Mouse (Mus musculus): ENCODE data around the gene Sh3d19. TPM values are rescaled to one million over a fixed set of nuclear protein-coding genes. Genes with fewer than 3 reads are reported as not detected.

Gene Sh3d19
- polyA plus RNA-seq, 1 experiment from 2014 or later, result 4.6 TPM

DNA sequence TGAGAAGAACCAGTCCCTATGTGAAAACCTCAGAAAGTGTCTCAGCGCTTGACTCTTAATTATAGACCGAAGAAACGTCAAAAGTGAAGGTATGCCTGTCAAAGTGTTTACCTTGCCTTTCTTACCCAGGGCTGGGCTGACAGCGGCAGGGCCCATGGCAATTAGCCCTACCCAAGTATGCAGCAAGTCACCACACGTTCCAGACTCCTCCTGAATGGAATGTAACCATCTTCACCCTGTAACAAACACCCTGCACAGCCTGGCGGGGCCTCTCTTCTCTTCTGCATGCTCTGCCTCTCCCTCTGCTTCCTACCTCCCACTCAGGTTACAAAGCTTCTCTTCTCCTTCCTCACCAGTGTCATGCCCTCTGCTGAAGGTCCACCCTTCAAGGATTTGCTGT lies 39.0 kb upstream of the Sh3d19 start:
- no peak overlapping the region for H3K9ac ChIP-seq (ENCODE audit: low read length)
- H3K4me2 ChIP-seq (ENCODE audit: low read length), result no peak overlapping the region
- H3K36me3 ChIP-seq (ENCODE audit: control insufficient read depth, insufficient read depth, low read length), result no peaks in the 10 kb centered on the region
- DNase-seq (ENCODE audit: low spot score), result no peak
- H3K9me3 ChIP-seq (replicated peaks; ENCODE audit: control insufficient read depth, low read length), result no peaks in the 10 kb centered on the region
- 79% methylated on average over 6 of the region's 6 CpGs for WGBS
- no peak for ATAC-seq
- H3K4me3 ChIP-seq (ENCODE audit: low read depth, low read length), result no peak overlapping the region
- H3K27ac ChIP-seq (ENCODE audit: low read depth, low read length), result no peak overlapping the region
- no peaks in the 10 kb centered on the region for H3K27me3 ChIP-seq (replicated peaks; ENCODE audit: control insufficient read depth, insufficient read depth, low read length)
- H3K4me1 ChIP-seq (ENCODE audit: control insufficient read depth, insufficient read depth, low read length), result peaks cover 3% of the 10 kb centered on the region; the same call in 1 of the 2 replicates

GRCm38 (mm10) chr3:85933586-85933985 lies 37.3 kb upstream of the Sh3d19 start:
- no peak overlapping the region for H3K9ac ChIP-seq (ENCODE audit: low read length)
- H3K4me1 ChIP-seq (ENCODE audit: control insufficient read depth, insufficient read depth, low read length), result no peaks in the 10 kb centered on the region
- WGBS, result 89% methylated on average over 5 of the region's 5 CpGs
- no peaks in the 10 kb centered on the region for H3K9me3 ChIP-seq (replicated peaks; ENCODE audit: control insufficient read depth, low read length)
- no peaks in the 10 kb centered on the region for H3K27me3 ChIP-seq (replicated peaks; ENCODE audit: control insufficient read depth, insufficient read depth, low read length)
- no peak for DNase-seq (ENCODE audit: low spot score)
- no peaks in the 10 kb centered on the region for H3K36me3 ChIP-seq (ENCODE audit: control insufficient read depth, insufficient read depth, low read length)
- no peak overlapping the region for H3K4me3 ChIP-seq (ENCODE audit: low read depth, low read length)
- no peak overlapping the region for H3K27ac ChIP-seq (ENCODE audit: low read depth, low read length)
- no peak for ATAC-seq
- no peak overlapping the region for H3K4me2 ChIP-seq (ENCODE audit: low read length)

DNA sequence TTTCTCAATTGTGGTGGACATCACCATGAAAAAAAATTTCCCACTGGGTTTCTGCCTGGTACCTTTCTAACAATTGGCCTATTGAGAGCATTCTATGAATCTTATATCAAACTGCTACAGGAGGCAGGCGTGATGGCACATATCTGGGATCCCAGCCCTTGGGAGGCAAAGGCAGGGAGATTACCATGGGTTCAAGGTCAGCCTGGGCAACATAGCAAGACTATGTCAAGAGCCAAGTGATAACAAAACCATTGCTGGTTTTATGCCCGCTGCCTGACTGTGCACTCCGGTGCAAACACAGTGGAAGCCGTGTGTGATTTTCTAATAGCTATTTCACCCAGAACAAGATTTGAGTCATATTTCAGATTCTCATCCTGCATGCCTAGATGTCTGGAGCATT lies 20.0 kb upstream of the Sh3d19 start:
- no peak for ATAC-seq
- H3K36me3 ChIP-seq (ENCODE audit: control insufficient read depth, insufficient read depth, low read length), result no peaks in the 10 kb centered on the region

DNA sequence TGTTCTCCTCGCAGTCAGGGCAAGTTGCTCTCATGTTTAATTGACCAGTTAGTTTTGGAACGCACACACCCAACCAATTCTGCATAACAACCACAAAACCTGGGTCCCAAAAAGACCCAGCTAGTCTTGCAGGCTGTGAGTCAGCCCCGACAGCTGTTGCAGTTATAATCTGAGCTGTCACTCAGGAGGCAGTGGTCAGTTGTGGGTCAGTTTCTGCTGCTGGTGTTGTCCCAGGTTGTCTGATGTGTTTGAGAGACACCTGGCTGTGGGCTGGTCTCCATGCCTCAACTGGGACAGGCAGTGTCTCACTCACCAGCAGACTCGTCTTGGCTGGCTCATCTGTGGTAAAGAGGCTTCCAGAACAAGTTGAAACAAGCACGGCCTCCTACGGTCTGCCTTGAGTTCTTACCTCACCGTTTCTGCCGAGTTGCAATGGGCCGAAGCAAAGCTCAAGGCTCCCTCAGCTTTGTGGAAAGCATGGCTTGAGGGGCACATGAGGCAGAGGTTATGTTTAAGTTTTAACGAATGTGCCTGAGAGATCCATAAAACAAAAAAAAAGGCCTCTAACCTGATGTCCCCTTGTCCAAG lies 18.1 kb upstream of the Sh3d19 start:
- DNase-seq (ENCODE audit: low spot score) (no peak), ATAC-seq (no peak)
- Histone ChIP-seq H3K4me3 (ENCODE audit: low read depth, low read length) (no peak overlapping the region), H3K9ac (ENCODE audit: low read length) (no peak overlapping the region), H3K36me3 (ENCODE audit: control insufficient read depth, insufficient read depth, low read length) (no peaks in the 10 kb centered on the region), H3K9me3 (replicated peaks; ENCODE audit: control insufficient read depth, low read length) (no peaks in the 10 kb centered on the region), H3K4me2 (ENCODE audit: low read length) (no peak overlapping the region), H3K27ac (ENCODE audit: low read depth, low read length) (no peak overlapping the region), H3K27me3 (replicated peaks; ENCODE audit: control insufficient read depth, insufficient read depth, low read length) (no peaks in the 10 kb centered on the region), H3K4me1 (ENCODE audit: control insufficient read depth, insufficient read depth, low read length) (no peaks in the 10 kb centered on the region)
- 91% methylated on average over 10 of the region's 10 CpGs for WGBS

More for the DNA sequence above, 20.0 kb upstream of the Sh3d19 start:
- Histone ChIP-seq H3K9me3 (replicated peaks; ENCODE audit: control insufficient read depth, low read length) (no peaks in the 10 kb centered on the region), H3K27ac (ENCODE audit: low read depth, low read length) (no peak overlapping the region), H3K27me3 (replicated peaks; ENCODE audit: control insufficient read depth, insufficient read depth, low read length) (no peaks in the 10 kb centered on the region), H3K4me1 (ENCODE audit: control insufficient read depth, insufficient read depth, low read length) (no peaks in the 10 kb centered on the region), H3K4me3 (ENCODE audit: low read depth, low read length) (no peak overlapping the region), H3K9ac (ENCODE audit: low read length) (no peak overlapping the region), H3K4me2 (ENCODE audit: low read length) (no peak overlapping the region)
- WGBS, result 92% methylated on average over 4 of the region's 4 CpGs
- no peak for DNase-seq (ENCODE audit: low spot score)

DNA sequence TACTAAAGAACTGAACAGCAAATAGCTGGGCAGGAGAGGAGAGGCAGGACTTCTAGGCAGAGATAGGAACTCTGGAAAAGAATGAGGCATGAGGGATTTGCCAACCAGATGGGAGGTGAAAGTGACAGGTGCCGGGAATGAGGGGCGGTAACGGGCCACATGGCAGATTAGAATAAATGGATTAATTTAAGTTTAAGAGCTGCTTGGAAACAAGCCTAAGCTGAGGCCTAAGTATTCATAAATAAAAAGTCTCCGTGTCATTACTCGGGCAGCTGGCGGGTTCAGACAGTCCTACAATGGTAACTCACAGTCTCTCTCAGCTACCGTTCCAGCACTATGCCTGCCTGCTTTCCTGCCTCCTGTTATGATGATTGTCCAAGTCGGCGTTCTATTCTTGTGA lies 15.6 kb upstream of the Sh3d19 start:
- 57% methylated on average over 9 of the region's 9 CpGs for WGBS
- Histone ChIP-seq H3K9me3 (replicated peaks; ENCODE audit: control insufficient read depth, low read length) (no peaks in the 10 kb centered on the region), H3K4me1 (ENCODE audit: control insufficient read depth, insufficient read depth, low read length) (no peaks in the 10 kb centered on the region)

DNA sequence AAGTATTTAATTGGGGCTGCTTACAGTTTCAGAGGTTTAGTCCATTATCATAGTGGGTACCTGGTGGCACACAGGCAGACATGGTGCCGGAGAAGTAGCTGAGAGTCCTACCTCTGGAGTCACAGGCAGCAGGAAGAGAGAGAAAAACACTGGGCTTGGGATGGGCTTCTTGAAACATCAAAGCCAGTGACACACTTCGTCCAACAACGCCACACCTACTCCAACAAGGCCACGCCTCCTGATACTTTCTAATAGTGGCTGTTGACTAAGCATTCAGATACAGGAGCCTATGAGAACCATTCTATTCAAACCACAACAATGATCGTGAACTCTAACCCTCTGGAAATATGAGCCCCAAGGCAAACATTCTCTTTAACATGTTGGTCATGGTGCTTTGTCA lies 15.2 kb upstream of the Sh3d19 start:
- no peak overlapping the region for H3K9ac ChIP-seq (ENCODE audit: low read length)
- H3K4me3 ChIP-seq (ENCODE audit: low read depth, low read length), result no peak overlapping the region
- 86% methylated on average over 5 of the region's 5 CpGs for WGBS
- no peaks in the 10 kb centered on the region for H3K9me3 ChIP-seq (replicated peaks; ENCODE audit: control insufficient read depth, low read length)
- ATAC-seq (no peak), DNase-seq (ENCODE audit: low spot score) (no peak)
- H3K36me3 ChIP-seq (ENCODE audit: control insufficient read depth, insufficient read depth, low read length), result no peaks in the 10 kb centered on the region
- H3K27me3 ChIP-seq (replicated peaks; ENCODE audit: control insufficient read depth, insufficient read depth, low read length), result no peaks in the 10 kb centered on the region
- H3K4me1 ChIP-seq (ENCODE audit: control insufficient read depth, insufficient read depth, low read length), result no peaks in the 10 kb centered on the region
- H3K27ac ChIP-seq (ENCODE audit: low read depth, low read length), result no peak overlapping the region
- no peak overlapping the region for H3K4me2 ChIP-seq (ENCODE audit: low read length)

More for the DNA sequence above, 15.6 kb upstream of the Sh3d19 start:
- Histone ChIP-seq H3K9ac (ENCODE audit: low read length) (no peak overlapping the region), H3K27me3 (replicated peaks; ENCODE audit: control insufficient read depth, insufficient read depth, low read length) (no peaks in the 10 kb centered on the region), H3K4me3 (ENCODE audit: low read depth, low read length) (no peak overlapping the region), H3K4me2 (ENCODE audit: low read length) (no peak overlapping the region), H3K36me3 (ENCODE audit: control insufficient read depth, insufficient read depth, low read length) (no peaks in the 10 kb centered on the region), H3K27ac (ENCODE audit: low read depth, low read length) (no peak overlapping the region)
- ATAC-seq, result peak; percentile 50; the same call in 1 of the 2 replicates
- DNase-seq (ENCODE audit: low spot score), result peak; percentile 33

DNA sequence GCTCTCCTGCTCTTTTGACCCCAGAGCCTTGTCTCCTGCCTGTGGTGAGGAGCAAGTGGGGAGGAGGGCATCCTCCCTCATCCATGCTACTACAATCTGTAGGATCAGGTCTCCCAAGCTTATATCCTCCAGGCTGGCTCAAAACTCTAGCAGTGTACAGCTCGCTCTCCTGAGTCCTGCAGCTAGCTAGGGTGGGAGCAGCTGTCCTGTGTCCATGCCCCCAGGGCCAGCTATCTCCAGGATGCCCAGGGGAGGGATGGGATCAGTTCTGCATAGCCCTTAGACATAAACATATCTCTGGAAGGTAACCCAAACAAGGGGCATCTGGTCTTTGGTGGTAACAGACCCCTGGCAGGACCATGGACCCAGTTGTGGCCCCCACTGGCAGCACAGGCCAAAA lies 11.2 kb upstream of the Sh3d19 start:
- ATAC-seq, result no peak
- H3K36me3 ChIP-seq (ENCODE audit: control insufficient read depth, insufficient read depth, low read length), result no peaks in the 10 kb centered on the region
- H3K27ac ChIP-seq (ENCODE audit: low read depth, low read length), result no peak overlapping the region
- no peak overlapping the region for H3K4me2 ChIP-seq (ENCODE audit: low read length)
- peaks cover 13% of the 10 kb centered on the region; the same call in 1 of the 2 replicates for H3K9me3 ChIP-seq (replicated peaks; ENCODE audit: control insufficient read depth, low read length)
- no peaks in the 10 kb centered on the region for H3K4me1 ChIP-seq (ENCODE audit: control insufficient read depth, insufficient read depth, low read length)
- DNase-seq (ENCODE audit: low spot score), result no peak
- 81% methylated on average over 1 of the region's 1 CpGs for WGBS
- no peak overlapping the region for H3K4me3 ChIP-seq (ENCODE audit: low read depth, low read length)
- no peaks in the 10 kb centered on the region for H3K27me3 ChIP-seq (replicated peaks; ENCODE audit: control insufficient read depth, insufficient read depth, low read length)
- no peak overlapping the region for H3K9ac ChIP-seq (ENCODE audit: low read length)

DNA sequence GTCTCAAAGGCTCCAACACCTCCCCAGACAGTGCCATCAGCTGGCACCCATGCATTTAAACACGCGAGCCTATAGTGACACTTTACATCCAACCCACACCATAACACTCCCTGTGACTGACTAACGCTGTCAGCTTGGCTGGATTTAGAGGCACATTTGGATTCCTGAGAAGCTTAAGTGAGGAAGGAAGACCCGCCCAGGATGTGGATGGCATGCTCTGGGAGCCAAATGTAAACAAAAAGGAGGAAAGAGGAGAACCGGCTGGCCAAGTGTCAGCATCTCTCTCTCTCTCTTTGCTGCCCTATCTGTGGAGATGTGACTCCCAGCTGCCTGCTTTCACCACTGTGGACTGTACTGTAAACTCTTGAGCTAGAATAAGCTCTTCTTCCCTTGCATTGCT lies 9.8 kb upstream of the Sh3d19 start:
- no peaks in the 10 kb centered on the region for H3K4me1 ChIP-seq (ENCODE audit: control insufficient read depth, insufficient read depth, low read length)
- 41% methylated on average over 5 of the region's 5 CpGs for WGBS
- H3K27ac ChIP-seq (ENCODE audit: low read depth, low read length), result no peak overlapping the region
- no peaks in the 10 kb centered on the region for H3K36me3 ChIP-seq (ENCODE audit: control insufficient read depth, insufficient read depth, low read length)
- H3K4me3 ChIP-seq (ENCODE audit: low read depth, low read length), result no peak overlapping the region
- DNase-seq (ENCODE audit: low spot score), result no peak
- H3K9ac ChIP-seq (ENCODE audit: low read length), result no peak overlapping the region
- no peaks in the 10 kb centered on the region for H3K27me3 ChIP-seq (replicated peaks; ENCODE audit: control insufficient read depth, insufficient read depth, low read length)
- H3K4me2 ChIP-seq (ENCODE audit: low read length), result no peak overlapping the region
- H3K9me3 ChIP-seq (replicated peaks; ENCODE audit: control insufficient read depth, low read length), result peaks cover 13% of the 10 kb centered on the region; the same call in 1 of the 2 replicates
- no peak for ATAC-seq

DNA sequence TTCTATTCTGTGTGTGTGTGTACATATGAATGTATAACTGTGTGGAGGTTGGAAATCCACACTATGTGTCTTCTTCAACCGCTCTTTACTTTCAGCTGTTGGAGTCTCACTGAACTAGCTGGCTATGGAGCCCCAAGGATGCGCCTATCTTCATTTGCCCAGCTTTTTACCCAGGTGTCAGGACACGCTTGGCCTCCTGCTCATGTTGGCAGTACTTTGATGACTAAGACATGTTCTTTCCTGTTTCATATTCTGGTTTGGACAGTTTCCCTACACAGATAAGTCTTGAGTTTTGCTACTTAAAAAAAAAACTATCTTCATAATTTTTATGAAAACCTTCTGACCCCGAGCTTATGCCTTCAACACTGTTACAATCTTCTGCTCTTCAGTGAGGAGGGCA lies 5.4 kb upstream of the Sh3d19 start:
- ATAC-seq, result no peak
- H3K9ac ChIP-seq (ENCODE audit: low read length), result no peak overlapping the region
- DNase-seq (ENCODE audit: low spot score), result no peak

More for the DNA sequence above, 5.4 kb upstream of the Sh3d19 start:
- WGBS, result 96% methylated on average over 4 of the region's 4 CpGs
- no peaks in the 10 kb centered on the region for H3K4me1 ChIP-seq (ENCODE audit: control insufficient read depth, insufficient read depth, low read length)
- H3K4me2 ChIP-seq (ENCODE audit: low read length), result no peak overlapping the region
- H3K27ac ChIP-seq (ENCODE audit: low read depth, low read length), result no peak overlapping the region
- H3K27me3 ChIP-seq (replicated peaks; ENCODE audit: control insufficient read depth, insufficient read depth, low read length), result no peaks in the 10 kb centered on the region
- H3K36me3 ChIP-seq (ENCODE audit: control insufficient read depth, insufficient read depth, low read length), result no peaks in the 10 kb centered on the region
- peaks cover 13% of the 10 kb centered on the region; the same call in 1 of the 2 replicates for H3K9me3 ChIP-seq (replicated peaks; ENCODE audit: control insufficient read depth, low read length)
- H3K4me3 ChIP-seq (ENCODE audit: low read depth, low read length), result no peak overlapping the region

All from forebrain, embryonic 14.5 days (tissue).